Mouse (Mus musculus): ENCODE measurements around the gene Adora2a. TPM values are rescaled to one million over a fixed set of nuclear protein-coding genes. Genes with fewer than 3 reads are reported as not detected.

Gene Adora2a
- polyA plus RNA-seq, 1 experiment from 2014 or later: 1.8 TPM

GRCm38 (mm10) chr10:75312361-75312760 is 4.3 kb upstream of the Adora2a start:
- Histone ChIP-seq H3K9ac (no peak overlapping the region), H3K27ac (replicated peaks) (no peak overlapping the region), H3K4me2 (no peak overlapping the region), H3K36me3 (replicated peaks) (peaks cover 29% of the 10 kb centered on the region), H3K9me3 (replicated peaks) (no peaks in the 10 kb centered on the region), H3K27me3 (peaks cover 18% of the 10 kb centered on the region), H3K4me1 (replicated peaks) (peaks cover 35% of the 10 kb centered on the region), H3K4me3 (replicated peaks) (no peak overlapping the region)
- ATAC-seq (ENCODE audit: insufficient read depth): no peak
- WGBS (ENCODE audit: insufficient replicate concordance): 45% methylated on average over 7 of the region's 7 CpGs

- no peak overlapping the region for H3K27ac ChIP-seq (replicated peaks)
- no peak overlapping the region for H3K4me2 ChIP-seq
- peaks cover 40% of the 10 kb centered on the region for H3K4me1 ChIP-seq (replicated peaks)
- H3K27me3 ChIP-seq: peaks cover 38% of the 10 kb centered on the region
- H3K4me3 ChIP-seq (replicated peaks): no peak overlapping the region
- WGBS (ENCODE audit: insufficient replicate concordance): 55% methylated on average over 6 of the region's 6 CpGs
- H3K9me3 ChIP-seq (replicated peaks): no peaks in the 10 kb centered on the region
- H3K36me3 ChIP-seq (replicated peaks): peaks cover 16% of the 10 kb centered on the region
- H3K9ac ChIP-seq: no peak overlapping the region
- 0 out of 2 replicates have a peak, but pooled peaks have one; percentile 16 for ATAC-seq (ENCODE audit: insufficient read depth)
Observed at GRCm38 (mm10) chr10:75314190-75314980, 2.3 kb upstream of the Adora2a start.

DNA sequence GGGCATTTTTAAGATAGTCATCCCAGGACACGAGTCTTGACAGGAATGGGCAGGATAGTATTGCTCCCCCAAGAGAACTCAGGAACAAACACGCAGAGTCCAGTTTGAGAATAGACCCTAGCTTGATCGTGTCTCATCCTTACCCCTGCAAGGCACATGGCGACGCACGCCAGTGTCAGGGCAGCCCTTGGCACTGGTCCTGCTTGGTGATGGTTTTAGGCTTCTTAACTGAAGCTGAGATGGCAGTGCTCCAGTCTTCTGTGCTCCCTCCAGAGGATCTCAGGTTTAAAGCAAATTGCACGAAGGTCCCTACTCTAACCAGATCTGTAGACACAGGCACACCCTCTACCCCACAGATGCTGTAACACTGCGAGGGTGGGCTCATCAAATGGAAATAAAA is 921 bp upstream of the Adora2a start:
- no peak overlapping the region for H3K27ac ChIP-seq (replicated peaks)
- H3K27me3 ChIP-seq: peaks cover 44% of the 10 kb centered on the region
- H3K4me1 ChIP-seq (replicated peaks): peaks cover 40% of the 10 kb centered on the region
- H3K4me2 ChIP-seq: no peak overlapping the region
- H3K9ac ChIP-seq: no peak overlapping the region
- no peak for ATAC-seq (ENCODE audit: insufficient read depth)
- H3K36me3 ChIP-seq (replicated peaks): peaks cover 3% of the 10 kb centered on the region; the same call in 1 of the 2 replicates
- no peak overlapping the region for H3K4me3 ChIP-seq (replicated peaks)
- H3K9me3 ChIP-seq (replicated peaks): no peaks in the 10 kb centered on the region
- 65% methylated on average over 8 of the region's 8 CpGs for WGBS (ENCODE audit: insufficient replicate concordance)

- Histone ChIP-seq H3K4me1 (replicated peaks) (peaks cover 40% of the 10 kb centered on the region), H3K9ac (no peak overlapping the region), H3K9me3 (replicated peaks) (no peaks in the 10 kb centered on the region), H3K27ac (replicated peaks) (0 out of 2 replicates have a peak overlapping the region, but pooled peaks have one; percentile 29), H3K27me3 (peaks cover 44% of the 10 kb centered on the region), H3K4me2 (peak overlapping the region; percentile 70), H3K36me3 (replicated peaks) (no peaks in the 10 kb centered on the region), H3K4me3 (replicated peaks) (peak overlapping the region; percentile 55)
- no peak for ATAC-seq (ENCODE audit: insufficient read depth)
- WGBS (ENCODE audit: insufficient replicate concordance): 12% methylated on average over 9 of the region's 9 CpGs
Observed at GRCm38 (mm10) chr10:75316472-75316871, 205 bp upstream of the Adora2a start.

DNA sequence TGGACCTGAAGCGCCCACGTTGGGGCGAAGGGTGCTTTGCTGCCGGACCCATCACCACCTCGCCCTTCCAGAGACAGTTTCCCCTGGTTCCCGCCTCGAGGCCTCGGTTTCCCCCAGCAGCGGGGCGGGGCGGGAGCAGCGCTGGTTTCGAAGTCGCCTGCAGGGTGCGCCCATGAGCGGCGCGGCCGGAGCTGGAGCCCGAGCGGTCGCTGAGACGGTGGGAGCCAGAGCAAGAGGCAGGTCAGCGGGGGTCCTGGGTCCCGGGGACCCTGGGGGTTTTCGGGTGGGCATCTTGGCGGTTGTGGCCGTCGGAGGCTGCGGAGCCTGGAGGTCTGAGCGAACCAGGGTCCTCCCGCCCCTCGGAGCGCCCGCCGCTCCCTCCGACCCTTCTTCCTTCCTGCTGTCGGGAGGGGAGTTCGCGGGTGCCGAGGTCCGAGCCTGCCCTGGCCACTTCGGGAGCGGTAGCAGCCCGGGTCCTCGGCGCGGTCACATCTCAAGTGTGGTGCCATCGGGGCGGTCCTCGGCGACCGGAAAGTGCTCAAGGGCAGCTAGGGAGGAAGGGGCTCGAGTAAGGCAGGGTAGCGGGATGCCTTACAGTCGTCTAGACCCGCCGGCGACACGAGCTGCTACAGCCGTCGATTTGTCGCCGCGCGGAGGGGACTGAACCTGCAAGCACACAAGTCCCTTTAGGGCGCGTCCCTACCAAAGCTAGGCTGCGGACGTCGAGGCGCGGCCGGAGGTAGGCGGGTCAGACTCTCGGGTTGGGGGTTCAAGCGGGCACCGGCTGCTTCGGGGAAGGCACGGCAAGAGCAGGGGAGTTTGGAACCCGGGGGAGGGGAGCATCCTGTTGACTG is 458 bp downstream of the Adora2a start:
- Histone ChIP-seq H3K9me3 (replicated peaks) (no peaks in the 10 kb centered on the region), H3K36me3 (replicated peaks) (no peaks in the 10 kb centered on the region), H3K27me3 (peaks cover 44% of the 10 kb centered on the region), H3K9ac (peak overlapping the region; percentile 37; the same call in 1 of the 2 replicates), H3K4me1 (replicated peaks) (peaks cover 40% of the 10 kb centered on the region), H3K4me2 (peak overlapping the region; percentile 70), H3K27ac (replicated peaks) (0 out of 2 replicates have a peak overlapping the region, but pooled peaks have one; percentile 29), H3K4me3 (replicated peaks) (peak overlapping the region; percentile 55)
- ATAC-seq (ENCODE audit: insufficient read depth): peak; percentile 60
- under 1% methylated on average over 81 of the region's 81 CpGs for WGBS (ENCODE audit: insufficient replicate concordance)

GRCm38 (mm10) chr10:75318206-75318605 is 1.5 kb downstream of the Adora2a start:
- Histone ChIP-seq H3K27ac (replicated peaks) (no peak overlapping the region), H3K9me3 (replicated peaks) (no peaks in the 10 kb centered on the region), H3K36me3 (replicated peaks) (no peaks in the 10 kb centered on the region), H3K4me3 (replicated peaks) (peak overlapping the region; percentile 55; the same call in 1 of the 2 replicates), H3K9ac (no peak overlapping the region), H3K27me3 (peaks cover 44% of the 10 kb centered on the region), H3K4me2 (peak overlapping the region; percentile 70), H3K4me1 (replicated peaks) (peaks cover 34% of the 10 kb centered on the region)
- no peak for ATAC-seq (ENCODE audit: insufficient read depth)
- WGBS (ENCODE audit: insufficient replicate concordance): 60% methylated on average over 6 of the region's 6 CpGs

DNA sequence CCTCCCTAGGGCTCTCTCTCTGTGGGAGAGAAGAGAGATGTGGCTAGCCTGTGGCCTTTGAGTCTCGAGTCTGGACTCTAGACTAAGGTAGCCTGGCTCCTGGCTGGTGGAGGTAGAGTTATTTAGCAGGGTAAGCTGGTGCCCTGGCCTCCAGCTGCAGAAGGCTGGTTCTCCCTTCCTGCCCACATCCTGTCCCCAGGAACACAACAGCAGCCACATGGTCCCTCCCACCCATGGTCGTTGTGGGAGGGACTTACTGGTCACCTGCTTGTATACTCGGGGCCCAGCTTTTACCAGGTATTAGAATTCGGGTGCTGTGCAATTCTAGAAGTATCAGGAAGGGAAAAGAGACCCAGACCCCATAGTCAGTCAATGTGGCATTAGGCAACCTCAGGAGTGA is 3.6 kb downstream of the Adora2a start:
- no peak overlapping the region for H3K9ac ChIP-seq
- peaks cover 18% of the 10 kb centered on the region; the same call in 1 of the 2 replicates for H3K4me1 ChIP-seq (replicated peaks)
- no peak overlapping the region for H3K27ac ChIP-seq (replicated peaks)
- no peak overlapping the region for H3K4me3 ChIP-seq (replicated peaks)
- no peaks in the 10 kb centered on the region for H3K9me3 ChIP-seq (replicated peaks)
- H3K4me2 ChIP-seq: no peak overlapping the region
- ATAC-seq (ENCODE audit: insufficient read depth): no peak
- H3K36me3 ChIP-seq (replicated peaks): no peaks in the 10 kb centered on the region
- H3K27me3 ChIP-seq: peaks cover 44% of the 10 kb centered on the region
- 16% methylated on average over 4 of the region's 4 CpGs for WGBS (ENCODE audit: insufficient replicate concordance)

- Histone ChIP-seq H3K4me2 (no peak overlapping the region), H3K27ac (replicated peaks) (no peak overlapping the region), H3K4me3 (replicated peaks) (no peak overlapping the region), H3K36me3 (replicated peaks) (no peaks in the 10 kb centered on the region), H3K9me3 (replicated peaks) (no peaks in the 10 kb centered on the region), H3K4me1 (replicated peaks) (peaks cover 15% of the 10 kb centered on the region; the same call in 1 of the 2 replicates), H3K27me3 (peaks cover 20% of the 10 kb centered on the region), H3K9ac (no peak overlapping the region)
- ATAC-seq (ENCODE audit: insufficient read depth): no peak
- 71% methylated on average over 6 of the region's 6 CpGs for WGBS (ENCODE audit: insufficient replicate concordance)
Observed at GRCm38 (mm10) chr10:75322966-75323365, 6.3 kb downstream of the Adora2a start.

DNA sequence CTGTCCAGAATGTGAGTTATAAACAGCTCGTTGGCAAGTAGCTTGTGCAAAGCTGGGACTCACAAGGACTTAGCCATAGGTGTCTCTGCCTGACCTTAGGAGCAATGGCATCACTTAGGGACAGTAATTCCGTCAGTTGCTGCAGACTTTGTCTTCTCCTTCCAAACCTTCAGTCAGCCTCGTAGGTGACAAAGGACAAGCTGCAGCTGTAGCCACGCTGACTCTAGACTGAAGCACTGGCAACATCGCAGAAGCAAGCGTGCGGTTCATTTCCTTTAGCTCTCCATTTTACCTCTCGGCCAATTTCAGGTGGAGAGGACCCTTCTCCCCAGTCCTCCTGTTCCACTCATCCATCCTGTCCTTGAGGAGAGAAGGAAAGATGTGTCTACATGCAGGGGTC is 7.3 kb downstream of the Adora2a start:
- Histone ChIP-seq H3K4me3 (replicated peaks) (no peak overlapping the region), H3K27ac (replicated peaks) (no peak overlapping the region), H3K4me1 (replicated peaks) (peaks cover 16% of the 10 kb centered on the region; the same call in 1 of the 2 replicates), H3K4me2 (no peak overlapping the region), H3K9ac (no peak overlapping the region), H3K27me3 (peaks cover 9% of the 10 kb centered on the region), H3K9me3 (replicated peaks) (no peaks in the 10 kb centered on the region), H3K36me3 (replicated peaks) (no peaks in the 10 kb centered on the region)
- 48% methylated on average over 8 of the region's 8 CpGs for WGBS (ENCODE audit: insufficient replicate concordance)
- ATAC-seq (ENCODE audit: insufficient read depth): no peak

DNA sequence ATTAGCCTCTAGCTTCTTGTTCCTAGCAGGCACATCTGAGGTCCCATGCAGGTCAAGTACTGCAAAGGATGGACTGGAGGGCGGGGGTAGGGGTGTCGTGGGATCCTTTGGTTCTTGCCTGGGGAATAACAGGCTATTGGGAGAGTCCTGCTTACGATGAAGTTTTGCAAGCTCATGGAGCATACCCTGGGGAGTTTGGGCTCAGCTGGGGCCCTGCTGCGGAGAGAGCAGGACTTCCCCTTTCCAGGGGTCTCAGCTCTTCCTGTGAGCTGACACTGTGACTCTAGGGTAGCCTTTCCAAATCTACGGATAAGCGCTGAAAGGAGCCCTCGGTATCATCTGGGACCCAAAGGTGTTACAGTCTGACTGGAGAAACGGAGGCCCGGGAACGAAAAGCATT is 7.7 kb downstream of the Adora2a start:
- WGBS (ENCODE audit: insufficient replicate concordance): 44% methylated on average over 10 of the region's 10 CpGs
- H3K36me3 ChIP-seq (replicated peaks): no peaks in the 10 kb centered on the region
- H3K4me3 ChIP-seq (replicated peaks): no peak overlapping the region
- no peak overlapping the region for H3K27ac ChIP-seq (replicated peaks)
- peaks cover 16% of the 10 kb centered on the region; the same call in 1 of the 2 replicates for H3K4me1 ChIP-seq (replicated peaks)
- no peaks in the 10 kb centered on the region for H3K9me3 ChIP-seq (replicated peaks)
- ATAC-seq (ENCODE audit: insufficient read depth): no peak
- H3K27me3 ChIP-seq: peaks cover 5% of the 10 kb centered on the region
- H3K4me2 ChIP-seq: no peak overlapping the region
- H3K9ac ChIP-seq: no peak overlapping the region

GRCm38 (mm10) chr10:75325821-75326220 is 9.1 kb downstream of the Adora2a start:
- no peaks in the 10 kb centered on the region for H3K27me3 ChIP-seq
- no peak overlapping the region for H3K4me3 ChIP-seq (replicated peaks)
- no peaks in the 10 kb centered on the region for H3K9me3 ChIP-seq (replicated peaks)
- peaks cover 16% of the 10 kb centered on the region; the same call in 1 of the 2 replicates for H3K4me1 ChIP-seq (replicated peaks)
- H3K27ac ChIP-seq (replicated peaks): no peak overlapping the region
- WGBS (ENCODE audit: insufficient replicate concordance): 81% methylated on average over 23 of the region's 23 CpGs
- H3K36me3 ChIP-seq (replicated peaks): no peaks in the 10 kb centered on the region
- H3K9ac ChIP-seq: no peak overlapping the region
- H3K4me2 ChIP-seq: no peak overlapping the region
- no peak for ATAC-seq (ENCODE audit: insufficient read depth)
